Mouse (Mus musculus) erythroblast, embryonic 14.5 days (primary cell): ENCODE data around the gene L3mbtl3.

ENCODE experiments used
- GATA1 ChIP-seq: IDR thresholded peaks from 2 replicates; pipeline ENCODE4 v1.6.1; 2012; ENCODE audit warnings: low read length, inconsistent platforms, mixed read lengths
- TAL1 ChIP-seq: IDR thresholded peaks from 3 replicates; pipeline ENCODE4 v1.6.1; 2012; ENCODE audit warnings: low read length, inconsistent platforms, mixed read lengths

- no peak for TF ChIP-seq GATA1
- TF ChIP-seq TAL1: no peak
These were observed 132.6 kb downstream of the L3mbtl3 start for GRCm38 (mm10) chr10:26243203-26243602.
